Mouse (Mus musculus) C2C12 (cell line): Measurements from ENCODE around the gene Pitpnm3. TPM values are rescaled to one million over a fixed set of nuclear protein-coding genes. Genes with fewer than 3 reads are reported as not detected.

ENCODE experiments used
- H3K27me3 ChIP-seq: one replicate; pipeline ENCODE4 v1.6.1; 2011; ENCODE audit not compliant: control insufficient read depth, insufficient read depth, insufficient read length
- H3K36me3 ChIP-seq: one replicate; pipeline ENCODE4 v1.6.1; 2011; ENCODE audit not compliant: control insufficient read depth, insufficient read depth
- H3K4me3 ChIP-seq: one replicate; pipeline ENCODE4 v1.5.1; 2011; ENCODE audit warnings: mild to moderate bottlenecking, control low read depth; ENCODE audit not compliant: poor library complexity, insufficient read depth, severe bottlenecking
- H3K79me2 ChIP-seq: one replicate; pipeline ENCODE4 v1.6.1; 2011; ENCODE audit not compliant: control insufficient read depth, insufficient read depth
- H3K79me3 ChIP-seq: one replicate; pipeline ENCODE4 v1.6.1; 2011; ENCODE audit warnings: low read depth, control low read depth
- H3ac ChIP-seq: one replicate; pipeline ENCODE3; 2011; ENCODE audit warnings: low read depth; ENCODE audit not compliant: control insufficient read depth, insufficient read length
- CEBPB ChIP-seq: IDR thresholded peaks from one replicate; pipeline ENCODE4 v1.6.1; 2011; ENCODE audit warnings: low read depth, mild to moderate bottlenecking, control low read depth, moderate library complexity
- CTCF ChIP-seq: IDR thresholded peaks from one replicate; pipeline ENCODE4 v1.5.1; 2011; ENCODE audit not compliant: control insufficient read depth, insufficient read depth, insufficient read length
- FOSL1 ChIP-seq: IDR thresholded peaks from one replicate; pipeline ENCODE4 v1.8.0; 2011; ENCODE audit warnings: mild to moderate bottlenecking, low read length; ENCODE audit not compliant: poor library complexity, insufficient read depth, severe bottlenecking
- MAX ChIP-seq: IDR thresholded peaks from one replicate; pipeline ENCODE4 v1.6.1; 2011; ENCODE audit warnings: mild to moderate bottlenecking, control low read depth
- MYOD1 ChIP-seq: IDR thresholded peaks from one replicate; pipeline ENCODE4 v1.6.1; 2011; ENCODE audit warnings: low read depth; ENCODE audit not compliant: control insufficient read depth, insufficient read length
- MYOG ChIP-seq: IDR thresholded peaks from one replicate; pipeline ENCODE4 v1.6.1; 2011; ENCODE audit not compliant: control insufficient read depth, insufficient read length; ENCODE audit errors: extremely low read depth
- USF1 ChIP-seq: IDR thresholded peaks from one replicate; pipeline ENCODE4 v1.6.1; 2011; ENCODE audit warnings: low read depth, mild to moderate bottlenecking, control low read depth, moderate library complexity
- polyA plus RNA-seq: library from polyadenylated mRNA; unstranded; fragments of >200 nt; fragmentation: generic; extraction: Trizol; gene quantifications from one replicate; pipeline ENCODE4 v1.2.1, GENCODE M21; 2012; ENCODE audit warnings: missing spikeins

Pitpnm3 gene
- polyA plus RNA-seq, 1 experiment = 0.02 TPM

- Histone ChIP-seq H3K79me2 (no peaks in the 10 kb centered on the region), H3ac (no peak overlapping the region)
- TF ChIP-seq USF1 = no peak
- TF ChIP-seq MYOG = no peak
- no peak for TF ChIP-seq CEBPB
- TF ChIP-seq MAX = no peak
- TF ChIP-seq CTCF = no peak
- no peak for TF ChIP-seq FOSL1
- no peak for TF ChIP-seq MYOD1
Observed at GRCm38 (mm10) chr11:72086251-72087046, 49.1 kb downstream of the Pitpnm3 start.

DNA sequence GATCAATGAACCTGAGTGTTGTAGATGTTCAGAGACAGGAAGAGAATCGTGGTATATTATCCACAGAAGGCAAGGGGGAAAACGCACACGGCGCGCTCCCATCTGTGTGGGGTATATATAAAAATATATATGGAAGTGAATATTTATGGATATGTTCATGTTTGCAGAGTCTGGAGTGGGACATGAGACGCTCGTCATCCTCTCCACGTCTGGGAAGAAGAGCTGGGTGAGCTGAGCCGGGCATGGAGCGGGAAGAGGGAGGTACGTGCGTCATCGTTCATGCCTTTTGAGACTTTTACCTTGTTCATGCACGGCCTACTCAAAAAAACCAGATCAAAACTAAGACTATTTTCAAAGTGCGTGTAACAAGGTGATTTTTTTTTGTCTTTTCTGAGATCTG is 51.2 kb downstream of the Pitpnm3 start:
- H3ac ChIP-seq = no peak overlapping the region
- H3K27me3 ChIP-seq = no peaks in the 10 kb centered on the region
- no peaks in the 10 kb centered on the region for H3K79me2 ChIP-seq
- no peaks in the 10 kb centered on the region for H3K79me3 ChIP-seq
- H3K36me3 ChIP-seq = no peaks in the 10 kb centered on the region
- H3K4me3 ChIP-seq = no peak overlapping the region
- TF ChIP-seq FOSL1 = no peak
- no peak for TF ChIP-seq MAX
- no peak for TF ChIP-seq MYOG
- TF ChIP-seq MYOD1 = no peak
- TF ChIP-seq USF1 = no peak
- TF ChIP-seq CTCF = no peak
- TF ChIP-seq CEBPB = no peak

More at GRCm38 (mm10) chr11:72086251-72087046, 49.1 kb downstream of the Pitpnm3 start:
- Histone ChIP-seq H3K4me3 (no peak overlapping the region), H3K79me3 (no peaks in the 10 kb centered on the region), H3K36me3 (no peaks in the 10 kb centered on the region), H3K27me3 (no peaks in the 10 kb centered on the region)

GRCm38 (mm10) chr11:72082601-72083000 is 53.0 kb downstream of the Pitpnm3 start:
- no peaks in the 10 kb centered on the region for H3K36me3 ChIP-seq
- TF ChIP-seq MAX = no peak
- no peak for TF ChIP-seq USF1
- no peaks in the 10 kb centered on the region for H3K27me3 ChIP-seq
- no peaks in the 10 kb centered on the region for H3K79me2 ChIP-seq
- H3ac ChIP-seq = no peak overlapping the region
- H3K79me3 ChIP-seq = no peaks in the 10 kb centered on the region
- H3K4me3 ChIP-seq = no peak overlapping the region

- H3K36me3 ChIP-seq = no peaks in the 10 kb centered on the region
- H3ac ChIP-seq = no peak overlapping the region
- H3K27me3 ChIP-seq = peaks cover 5% of the 10 kb centered on the region
- no peaks in the 10 kb centered on the region for H3K79me2 ChIP-seq
- TF ChIP-seq MYOD1 (no peak), FOSL1 (no peak), USF1 (no peak), CEBPB (no peak), CTCF (no peak), MAX (no peak), MYOG (no peak)
- H3K79me3 ChIP-seq = no peaks in the 10 kb centered on the region
- H3K4me3 ChIP-seq = no peak overlapping the region
Observed at GRCm38 (mm10) chr11:72080461-72080860, 55.1 kb downstream of the Pitpnm3 start.

GRCm38 (mm10) chr11:72078647-72079046 is 56.9 kb downstream of the Pitpnm3 start:
- Histone ChIP-seq H3K79me3 (no peaks in the 10 kb centered on the region), H3K79me2 (no peaks in the 10 kb centered on the region), H3K4me3 (no peak overlapping the region), H3K27me3 (peaks cover 5% of the 10 kb centered on the region), H3K36me3 (no peaks in the 10 kb centered on the region), H3ac (no peak overlapping the region)
- TF ChIP-seq USF1 = no peak
- no peak for TF ChIP-seq MYOG
- TF ChIP-seq FOSL1 = no peak
- TF ChIP-seq MAX = no peak
- no peak for TF ChIP-seq CEBPB
- no peak for TF ChIP-seq CTCF
- TF ChIP-seq MYOD1 = no peak

- H3K4me3 ChIP-seq = no peak overlapping the region
- peaks cover 5% of the 10 kb centered on the region for H3K27me3 ChIP-seq
- H3K36me3 ChIP-seq = no peaks in the 10 kb centered on the region
- H3K79me2 ChIP-seq = no peaks in the 10 kb centered on the region
- no peak overlapping the region for H3ac ChIP-seq
- TF ChIP-seq MYOG (no peak), CTCF (no peak), MAX (no peak), CEBPB (no peak), USF1 (no peak), FOSL1 (no peak), MYOD1 (no peak)
- H3K79me3 ChIP-seq = no peaks in the 10 kb centered on the region
Observed at GRCm38 (mm10) chr11:72078056-72078455, 57.5 kb downstream of the Pitpnm3 start.
